Mouse (Mus musculus) intestine, embryonic 15.5 days (tissue): ENCODE data around the gene Olfr49. TPM values are rescaled to one million over a fixed set of nuclear protein-coding genes. Genes with fewer than 3 reads are reported as not detected.

Source experiments
- ATAC-seq: fragments of 200-750 bp; cut with Nextera tagmentation; 2 replicates; pipeline ENCODE4 v1.8.0; 2017; ENCODE audit warnings: moderate TSS enrichment, moderate library complexity
- H3K27ac ChIP-seq: fragments of 300-500 bp; sonication (generic); 2 replicates; pipeline ENCODE4 v1.5.1; 2015; ENCODE audit warnings: mild to moderate bottlenecking, inconsistent platforms
- H3K27me3 ChIP-seq: fragments of 300-500 bp; sonication (generic); replicated peaks from 2 replicates; pipeline ENCODE4 v1.6.1; 2015; ENCODE audit warnings: inconsistent platforms
- H3K36me3 ChIP-seq: fragments of 300-500 bp; sonication (generic); 2 replicates; pipeline ENCODE4 v1.6.1; 2015; ENCODE audit warnings: inconsistent platforms
- H3K4me1 ChIP-seq: fragments of 300-500 bp; sonication (generic); replicated peaks from 2 replicates; pipeline ENCODE4 v1.6.1; 2015; ENCODE audit warnings: inconsistent platforms
- H3K4me2 ChIP-seq: fragments of 300-500 bp; sonication (generic); replicated peaks from 2 replicates; pipeline ENCODE4 v1.6.1; 2015; ENCODE audit warnings: mild to moderate bottlenecking, inconsistent platforms
- H3K4me3 ChIP-seq: fragments of 300-500 bp; sonication (generic); replicated peaks from 2 replicates; pipeline ENCODE4 v1.5.1; 2015; ENCODE audit warnings: inconsistent platforms
- H3K9ac ChIP-seq: fragments of 300-500 bp; sonication (generic); 2 replicates; pipeline ENCODE4 v1.6.1; 2015; ENCODE audit warnings: inconsistent platforms
- H3K9me3 ChIP-seq: fragments of 300-500 bp; sonication (generic); 2 replicates; pipeline ENCODE4 v1.6.1; 2016; ENCODE audit warnings: inconsistent platforms
- WGBS: fragments of 180-500 bp; shearing (Covaris S2); methylation state at CpG from one replicate; pipeline ENCODE4 v1.1.7; 2015; 5-methylcytosine and 5-hydroxymethylcytosine counted together
- polyA plus RNA-seq: library from polyadenylated mRNA; unstranded; fragments of >200 nt; fragmentation: Nextera tagmentation; extraction: Ambion mirVana; gene quantifications from 2 replicates; pipeline ENCODE4 v1.2.1, GENCODE M21; 2015

The Olfr49 gene
- polyA plus RNA-seq, 1 experiment from 2014 or later, result not detected

DNA sequence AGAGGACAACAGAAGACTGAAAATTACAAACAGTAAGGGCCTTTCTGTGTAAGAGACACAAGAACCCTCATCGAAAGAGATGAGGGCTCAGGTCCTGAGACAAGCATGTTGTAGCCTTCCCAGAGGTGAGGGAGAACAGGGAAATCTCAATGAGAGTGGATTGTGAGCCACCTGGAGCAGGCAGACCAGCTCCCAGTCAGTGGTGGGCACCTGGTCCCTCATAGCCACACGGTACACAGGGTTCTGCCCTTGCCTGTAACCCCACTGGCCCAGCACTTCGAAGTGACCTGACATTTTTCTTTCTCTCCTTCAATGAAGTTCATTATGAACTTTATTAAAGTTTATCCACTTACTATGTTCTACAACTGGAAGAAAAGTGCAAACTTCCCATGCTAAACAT, 12.0 kb downstream of the Olfr49 start:
- no peak overlapping the region for H3K4me3 ChIP-seq
- H3K9ac ChIP-seq, result no peak overlapping the region
- no peak overlapping the region for H3K27ac ChIP-seq
- 0 out of 2 replicates have a peak, but pooled peaks cover 3% of the 10 kb centered on the region for H3K36me3 ChIP-seq
- H3K4me2 ChIP-seq, result no peak overlapping the region
- no peak for ATAC-seq
- H3K4me1 ChIP-seq, result no peaks in the 10 kb centered on the region
- WGBS, result 89% methylated on average over 3 of the region's 3 CpGs
- no peaks in the 10 kb centered on the region for H3K27me3 ChIP-seq
- H3K9me3 ChIP-seq, result no peaks in the 10 kb centered on the region

DNA sequence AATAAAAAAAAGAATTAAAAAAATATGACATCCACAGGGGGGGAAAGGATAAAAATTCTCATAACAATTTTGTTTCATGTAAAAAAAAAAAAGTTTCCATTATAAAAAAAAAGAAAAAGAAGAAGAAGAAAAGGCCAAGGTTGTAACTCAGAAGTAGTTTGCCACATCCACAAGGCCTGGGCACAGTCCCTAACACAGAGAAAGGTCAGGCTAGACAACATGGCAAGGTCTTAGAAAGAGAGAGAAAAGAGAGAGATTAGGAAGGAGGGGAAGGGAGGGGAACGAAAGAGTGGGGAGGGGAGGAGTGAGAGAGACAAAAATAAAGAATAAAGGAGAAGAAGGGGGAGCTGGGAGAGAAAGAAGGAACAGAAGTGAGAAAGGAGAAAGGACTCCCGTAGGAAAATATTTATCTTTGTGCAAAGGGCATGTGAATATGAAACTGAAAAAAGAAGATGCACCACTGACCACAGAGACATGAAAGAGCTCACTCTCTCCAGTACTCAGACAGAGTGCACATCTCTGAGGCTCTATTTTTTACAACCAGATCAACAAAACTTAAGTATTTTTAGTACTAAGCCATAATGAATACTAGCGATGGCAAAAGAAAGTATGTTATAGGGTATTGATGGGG, 12.6 kb downstream of the Olfr49 start:
- Histone ChIP-seq H3K27me3 (no peaks in the 10 kb centered on the region), H3K9ac (no peak overlapping the region), H3K4me3 (no peak overlapping the region), H3K4me1 (no peaks in the 10 kb centered on the region), H3K4me2 (no peak overlapping the region), H3K27ac (no peak overlapping the region), H3K9me3 (no peaks in the 10 kb centered on the region), H3K36me3 (0 out of 2 replicates have a peak, but pooled peaks cover 3% of the 10 kb centered on the region)
- ATAC-seq, result no peak
- WGBS, result 82% methylated on average over 3 of the region's 3 CpGs

DNA sequence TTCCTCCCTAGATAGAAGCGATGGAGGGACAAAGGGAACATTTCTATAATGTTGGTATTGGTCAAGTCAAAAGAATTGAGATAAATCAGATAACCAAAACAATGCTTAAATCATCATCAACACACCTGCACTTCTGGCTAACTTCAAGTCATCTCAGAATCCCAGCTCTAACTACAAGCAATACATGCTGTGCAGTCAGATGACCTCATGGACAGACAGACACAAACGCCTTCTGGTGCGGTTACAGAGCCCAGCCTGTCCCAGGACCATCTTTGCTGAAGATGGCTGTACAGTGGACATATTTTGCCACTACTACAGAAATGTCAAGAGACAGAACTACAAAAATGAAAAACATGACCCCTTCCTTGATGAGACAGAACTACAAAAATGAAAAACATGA, 14.3 kb downstream of the Olfr49 start:
- Histone ChIP-seq H3K27ac (no peak overlapping the region), H3K4me3 (no peak overlapping the region), H3K9ac (no peak overlapping the region), H3K36me3 (0 out of 2 replicates have a peak, but pooled peaks cover 3% of the 10 kb centered on the region), H3K4me2 (no peak overlapping the region), H3K9me3 (no peaks in the 10 kb centered on the region), H3K27me3 (no peaks in the 10 kb centered on the region), H3K4me1 (no peaks in the 10 kb centered on the region)
- WGBS, result 87% methylated on average over 3 of the region's 3 CpGs
- ATAC-seq, result no peak

DNA sequence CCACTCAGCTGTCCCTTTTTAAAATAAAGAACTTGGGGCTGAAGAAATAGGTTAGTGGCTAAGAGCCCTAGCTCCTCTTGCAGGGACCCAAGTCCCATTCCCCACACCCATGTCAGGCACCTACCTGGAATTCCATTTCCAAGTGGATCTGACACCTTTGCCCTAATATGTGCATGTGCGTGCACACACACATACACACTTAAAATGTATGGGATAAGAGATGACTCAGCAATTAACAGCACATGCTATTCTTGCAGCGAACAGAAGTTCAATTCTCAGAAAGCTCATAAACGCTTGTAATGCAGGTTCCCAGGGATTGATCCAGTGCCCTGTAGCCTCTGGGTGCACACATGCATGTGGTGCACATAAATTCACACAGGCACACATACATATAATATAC, 15.2 kb downstream of the Olfr49 start:
- no peaks in the 10 kb centered on the region for H3K9me3 ChIP-seq
- no peak overlapping the region for H3K27ac ChIP-seq
- H3K9ac ChIP-seq, result no peak overlapping the region
- no peaks in the 10 kb centered on the region for H3K27me3 ChIP-seq
- WGBS, result 93% methylated on average over 3 of the region's 3 CpGs
- no peak overlapping the region for H3K4me2 ChIP-seq
- H3K36me3 ChIP-seq, result 0 out of 2 replicates have a peak, but pooled peaks cover 3% of the 10 kb centered on the region
- H3K4me3 ChIP-seq, result no peak overlapping the region
- no peak for ATAC-seq
- H3K4me1 ChIP-seq, result no peaks in the 10 kb centered on the region

DNA sequence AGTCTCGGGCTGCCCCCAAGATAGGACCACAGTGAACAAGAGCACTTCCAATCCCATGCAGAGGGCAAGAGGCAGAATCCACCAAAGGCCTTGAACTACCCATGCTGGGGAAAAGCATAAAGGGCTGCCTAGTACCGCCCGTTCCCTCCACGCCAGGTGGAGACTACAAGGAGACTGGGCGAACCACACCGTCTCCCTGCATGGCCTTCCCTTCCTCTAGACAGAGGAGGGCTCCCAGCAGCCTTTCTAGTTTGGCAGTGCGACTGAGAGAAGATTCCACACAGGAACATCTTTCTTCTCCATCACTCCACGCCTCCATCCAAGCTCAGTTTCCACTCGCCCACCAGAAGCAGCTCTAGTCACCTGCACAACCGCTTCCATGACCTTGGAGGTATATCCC, 16.8 kb downstream of the Olfr49 start:
- ATAC-seq, result no peak
- Histone ChIP-seq H3K4me1 (no peaks in the 10 kb centered on the region), H3K9ac (no peak overlapping the region), H3K27me3 (no peaks in the 10 kb centered on the region), H3K27ac (no peak overlapping the region), H3K4me3 (no peak overlapping the region), H3K4me2 (no peak overlapping the region), H3K9me3 (no peaks in the 10 kb centered on the region), H3K36me3 (peaks cover 5% of the 10 kb centered on the region; the same call in 1 of the 2 replicates)
- whole genome bisulfite sequencing, result 88% methylated on average over 10 of the region's 10 CpGs

DNA sequence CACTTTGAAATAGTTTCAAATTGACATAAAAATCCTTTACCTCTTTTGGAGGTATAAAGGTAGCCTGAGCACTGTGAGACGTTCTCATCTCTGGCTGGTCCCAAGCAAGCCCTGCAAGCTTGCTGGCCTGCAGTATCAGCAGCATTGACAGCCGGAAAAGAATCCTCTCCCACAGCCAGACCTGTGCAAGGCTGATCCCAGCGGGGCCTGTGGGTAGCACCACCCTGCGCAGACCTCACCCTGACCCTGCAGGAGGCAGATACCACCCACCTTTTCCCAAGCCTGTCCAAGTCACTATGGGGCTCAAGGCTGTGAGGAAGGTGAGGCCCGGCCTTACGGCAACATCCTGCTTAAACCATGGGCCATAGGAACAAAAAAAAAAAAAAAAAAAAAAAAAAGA, 18.8 kb downstream of the Olfr49 start:
- WGBS, result 77% methylated on average over 6 of the region's 6 CpGs
- no peak overlapping the region for H3K27ac ChIP-seq
- no peaks in the 10 kb centered on the region for H3K9me3 ChIP-seq
- H3K36me3 ChIP-seq, result peaks cover 5% of the 10 kb centered on the region; the same call in 1 of the 2 replicates
- H3K4me3 ChIP-seq, result no peak overlapping the region
- no peak overlapping the region for H3K4me2 ChIP-seq
- H3K27me3 ChIP-seq, result no peaks in the 10 kb centered on the region
- no peak for ATAC-seq
- H3K9ac ChIP-seq, result no peak overlapping the region
- no peaks in the 10 kb centered on the region for H3K4me1 ChIP-seq

DNA sequence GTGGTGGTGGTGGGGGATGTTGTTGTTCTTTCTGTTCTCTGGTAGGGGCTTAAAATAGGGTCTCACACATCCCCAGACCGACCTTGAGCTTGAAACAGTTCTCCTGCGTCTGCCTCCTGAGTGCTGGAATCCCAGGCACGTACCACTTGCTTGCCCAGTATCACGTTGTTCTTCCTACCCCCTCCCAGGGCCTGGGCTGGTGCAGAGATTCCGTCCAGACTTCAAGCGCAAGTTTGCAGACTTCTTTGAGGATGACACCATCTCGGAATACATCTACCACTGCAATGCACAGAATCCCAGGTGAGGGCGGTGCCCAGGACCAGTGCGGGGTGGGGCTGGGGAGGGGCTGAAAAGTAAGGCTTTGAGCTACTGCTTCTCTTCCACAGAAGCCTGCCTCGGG, 19.6 kb downstream of the Olfr49 start:
- Histone ChIP-seq H3K4me1 (peaks cover 2% of the 10 kb centered on the region; the same call in 1 of the 2 replicates), H3K27ac (no peak overlapping the region), H3K36me3 (peaks cover 5% of the 10 kb centered on the region; the same call in 1 of the 2 replicates), H3K4me2 (no peak overlapping the region), H3K9me3 (no peaks in the 10 kb centered on the region), H3K27me3 (no peaks in the 10 kb centered on the region), H3K4me3 (no peak overlapping the region), H3K9ac (no peak overlapping the region)
- ATAC-seq, result no peak
- 62% methylated on average over 10 of the region's 10 CpGs for WGBS

DNA sequence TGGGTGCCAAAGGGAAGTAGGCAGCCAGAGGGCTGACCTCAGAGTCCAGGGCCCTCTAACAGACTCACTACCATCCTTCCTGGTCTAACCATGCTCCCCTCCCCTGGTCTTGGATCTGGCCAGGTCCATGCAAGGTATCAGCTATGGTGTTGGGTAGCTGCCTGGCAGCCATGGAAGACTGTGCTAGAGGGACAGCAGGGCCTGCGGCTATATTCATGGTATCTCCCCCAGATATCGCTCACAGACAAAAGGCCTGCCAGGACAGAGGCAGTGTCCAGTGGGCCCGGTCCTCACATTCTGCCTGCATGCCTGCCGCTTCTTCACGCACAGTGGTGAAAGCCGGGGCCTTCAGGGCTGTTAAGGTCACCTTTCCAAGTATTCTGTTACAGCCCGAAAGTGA, 20.5 kb downstream of the Olfr49 start:
- ATAC-seq, result no peak
- H3K9ac ChIP-seq, result no peak overlapping the region
- no peaks in the 10 kb centered on the region for H3K9me3 ChIP-seq
- H3K27ac ChIP-seq, result no peak overlapping the region
- peaks cover 9% of the 10 kb centered on the region; the same call in 1 of the 2 replicates for H3K4me1 ChIP-seq
- no peak overlapping the region for H3K4me2 ChIP-seq
- no peaks in the 10 kb centered on the region for H3K27me3 ChIP-seq
- H3K4me3 ChIP-seq, result no peak overlapping the region
- H3K36me3 ChIP-seq, result peaks cover 5% of the 10 kb centered on the region; the same call in 1 of the 2 replicates
- WGBS, result 95% methylated on average over 7 of the region's 7 CpGs

DNA sequence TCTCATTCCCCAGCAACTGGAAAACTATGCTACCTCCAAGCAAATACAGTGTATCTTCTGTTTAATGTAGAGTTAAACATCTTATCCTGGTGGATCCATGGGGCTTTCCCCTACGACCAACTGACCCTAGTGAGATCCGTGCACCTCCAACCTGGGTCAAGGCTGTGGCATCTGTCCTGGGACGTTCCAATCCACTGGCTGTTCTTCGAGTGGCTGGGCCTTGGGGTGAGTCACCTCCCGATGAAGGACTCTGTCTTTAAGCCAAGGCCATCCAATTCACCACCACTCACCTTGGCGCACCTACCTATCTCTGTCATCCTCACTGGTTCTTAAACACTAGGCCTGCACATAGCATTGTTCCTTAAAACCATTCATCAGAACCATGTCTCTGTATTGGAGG, 21.6 kb downstream of the Olfr49 start:
- Histone ChIP-seq H3K36me3 (peaks cover 4% of the 10 kb centered on the region; the same call in 1 of the 2 replicates), H3K4me2 (no peak overlapping the region), H3K27ac (no peak overlapping the region), H3K9ac (no peak overlapping the region), H3K4me1 (peaks cover 11% of the 10 kb centered on the region), H3K27me3 (no peaks in the 10 kb centered on the region), H3K4me3 (no peak overlapping the region), H3K9me3 (no peaks in the 10 kb centered on the region)
- no peak for ATAC-seq
- 95% methylated on average over 6 of the region's 6 CpGs for WGBS

DNA sequence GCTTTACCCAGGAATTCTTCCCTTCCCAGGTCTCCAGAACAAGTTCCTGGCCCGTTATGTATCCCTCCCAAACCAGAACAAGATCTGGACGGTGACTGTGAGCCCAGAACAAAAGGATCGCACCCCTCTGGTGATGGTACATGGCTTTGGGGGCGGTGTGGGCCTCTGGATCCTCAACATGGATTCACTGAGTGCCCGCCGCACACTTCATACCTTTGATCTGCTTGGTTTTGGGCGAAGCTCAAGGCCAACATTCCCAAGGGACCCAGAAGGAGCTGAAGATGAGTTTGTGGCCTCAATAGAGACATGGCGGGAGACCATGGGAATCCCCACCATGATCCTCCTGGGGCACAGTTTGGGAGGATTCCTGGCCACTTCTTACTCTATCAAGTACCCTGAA, 22.1 kb downstream of the Olfr49 start:
- Histone ChIP-seq H3K27me3 (no peaks in the 10 kb centered on the region), H3K4me3 (no peak overlapping the region), H3K9me3 (no peaks in the 10 kb centered on the region), H3K9ac (no peak overlapping the region), H3K4me2 (no peak overlapping the region), H3K36me3 (peaks cover 2% of the 10 kb centered on the region; the same call in 1 of the 2 replicates), H3K27ac (no peak overlapping the region), H3K4me1 (peaks cover 11% of the 10 kb centered on the region)
- 87% methylated on average over 8 of the region's 8 CpGs for WGBS
- ATAC-seq, result no peak

DNA sequence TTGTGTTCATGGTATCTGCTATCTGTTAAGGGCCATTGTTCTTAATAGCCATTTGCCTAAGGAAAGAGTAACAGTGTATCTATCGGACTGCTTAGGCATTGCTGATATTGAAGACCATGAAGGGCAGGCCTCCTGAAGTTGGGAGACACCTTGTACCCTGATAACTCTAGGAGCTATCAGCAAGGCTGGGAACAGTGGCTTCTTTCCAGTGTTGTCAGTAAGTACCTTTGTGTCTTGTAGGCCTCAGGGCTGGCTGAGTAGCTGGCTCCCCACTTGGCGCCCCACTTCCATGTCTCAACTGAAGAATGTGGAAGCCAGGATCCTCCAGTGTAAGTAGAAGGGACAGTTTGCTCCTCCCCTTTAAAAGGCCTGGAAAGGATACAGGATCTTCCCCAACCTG, 23.4 kb downstream of the Olfr49 start:
- H3K4me3 ChIP-seq, result no peak overlapping the region
- no peaks in the 10 kb centered on the region for H3K27me3 ChIP-seq
- WGBS, result 90% methylated on average over 2 of the region's 2 CpGs
- H3K4me1 ChIP-seq, result peaks cover 11% of the 10 kb centered on the region
- H3K9ac ChIP-seq, result no peak overlapping the region
- peaks cover 2% of the 10 kb centered on the region; the same call in 1 of the 2 replicates for H3K36me3 ChIP-seq
- no peak overlapping the region for H3K27ac ChIP-seq
- no peak overlapping the region for H3K4me2 ChIP-seq
- ATAC-seq, result no peak
- no peaks in the 10 kb centered on the region for H3K9me3 ChIP-seq

DNA sequence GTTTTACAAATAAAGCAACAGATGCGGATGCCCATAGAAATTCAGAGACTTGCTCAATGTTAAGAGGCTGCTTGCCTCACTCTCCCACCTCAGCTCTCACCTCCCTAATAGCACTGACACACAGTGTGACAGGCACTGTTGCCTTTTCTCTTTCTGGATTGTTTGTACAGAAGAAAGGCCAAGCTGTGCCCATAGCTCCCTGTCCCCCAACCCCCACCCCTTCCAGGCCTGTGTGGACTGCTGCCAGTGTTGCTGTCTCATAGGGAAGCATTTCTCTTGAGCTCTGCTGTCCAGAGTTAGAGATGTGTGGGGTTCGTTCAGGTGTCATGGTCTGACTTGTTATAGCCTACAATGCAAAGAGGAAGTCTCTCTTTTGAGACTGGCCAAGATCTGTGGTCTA, 24.5 kb downstream of the Olfr49 start:
- WGBS, result 73% methylated on average over 2 of the region's 2 CpGs

DNA sequence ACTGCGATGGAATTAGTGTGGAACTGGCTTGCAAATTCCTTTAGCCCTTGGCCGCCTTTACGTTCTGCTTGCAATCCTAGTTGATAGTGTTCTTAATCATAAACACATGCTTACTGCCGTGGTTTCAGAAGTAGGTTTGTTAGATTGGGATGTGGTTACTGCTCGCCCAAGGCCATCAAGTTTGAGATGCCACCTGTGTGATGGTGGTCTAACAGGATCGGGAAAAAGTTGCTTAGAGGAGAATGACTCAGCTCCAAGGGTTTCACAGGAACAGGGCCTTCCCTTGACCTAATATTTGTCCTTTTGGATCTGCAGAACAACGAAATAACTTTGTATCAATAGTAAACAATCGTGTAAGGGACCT, 25.0 kb downstream of the Olfr49 start:
- Histone ChIP-seq H3K9me3 (no peaks in the 10 kb centered on the region), H3K4me1 (peaks cover 11% of the 10 kb centered on the region), H3K9ac (peak overlapping the region; percentile 68), H3K4me3 (peak overlapping the region; percentile 68), H3K36me3 (peaks cover 2% of the 10 kb centered on the region; the same call in 1 of the 2 replicates), H3K27me3 (no peaks in the 10 kb centered on the region), H3K4me2 (peak overlapping the region; percentile 72), H3K27ac (no peak overlapping the region)
- no peak for ATAC-seq
- WGBS, result 18% methylated on average over 8 of the region's 8 CpGs

More for the DNA sequence above, 24.5 kb downstream of the Olfr49 start:
- H3K36me3 ChIP-seq, result peaks cover 2% of the 10 kb centered on the region; the same call in 1 of the 2 replicates
- no peaks in the 10 kb centered on the region for H3K9me3 ChIP-seq
- H3K9ac ChIP-seq, result no peak overlapping the region
- no peak for ATAC-seq
- peaks cover 11% of the 10 kb centered on the region for H3K4me1 ChIP-seq
- peak overlapping the region; percentile 68; the same call in 1 of the 2 replicates for H3K4me3 ChIP-seq
- no peaks in the 10 kb centered on the region for H3K27me3 ChIP-seq
- H3K27ac ChIP-seq, result no peak overlapping the region
- H3K4me2 ChIP-seq, result peak overlapping the region; percentile 72
